In genomic region chr8:26828311-26828909, GRCm38 (mm10) we compare ENCODE assay signal across 16 mouse cellular contexts.
DNase-seq lines count a peak whose midpoint lies in the region; ATAC-seq and TF ChIP-seq lines count a peak whose summit lies in the region.
"Had no signal": no experiment of that assay in that cellular context is flagged by ENCODE, and none has a peak within 500 bp of the region (broad histone marks: within the 10 kb centered on the region; RNA-seq: fewer than 3 reads in every experiment).

No protein-coding gene starts in this region.

- TF ChIP-seq POLR2A in thymus, adult 2 months (IDR thresholded peaks at IDR 0.05; ENCODE audit: control insufficient read depth, extremely low read depth, insufficient read depth, low read length, poor library complexity): no peak

- peak; percentile 43 to 49 for DNase-seq in heart, adult 9 months (ENCODE audit: low spot score in 2 of 2)
- no peak for DNase-seq in heart, postnatal 4 days
- DNase-seq in midbrain, embryonic 10.5 days (ENCODE audit: low spot score): no peak
- DNase-seq in limb, embryonic 10.5 days (ENCODE audit: low spot score): peak; percentile 53
- DNase-seq in layer of hippocampus, postnatal 25 days (ENCODE audit: extremely low spot score in 1 of 2, low spot score in 1 of 2): no peak
- no peak for DNase-seq in liver, embryonic 11.5 days (ENCODE audit: low spot score)
- no peak for DNase-seq in thymus, adult 2 months
- DNase-seq: adrenal gland, postnatal 10 days; cerebellum, postnatal 36 days; kidney, postnatal 14 days; layer of hippocampus, postnatal 36 days; thymus, postnatal 36 days had no signal

- no peaks in the 10 kb centered on the region for H3K36me3 ChIP-seq in midbrain, embryonic 10.5 days
- H3K36me3 ChIP-seq in midbrain, embryonic 16.5 days (ENCODE audit: control insufficient read depth, insufficient read depth, low read length): no peaks in the 10 kb centered on the region
- no peaks in the 10 kb centered on the region for H3K36me3 ChIP-seq in limb, embryonic 10.5 days
- no peaks in the 10 kb centered on the region for H3K36me3 ChIP-seq in liver, embryonic 11.5 days (ENCODE audit: control insufficient read depth, insufficient read depth, low read length)
- H3K36me3 ChIP-seq in thymus, adult 2 months (ENCODE audit: control insufficient read depth, insufficient read depth, low read length): no peaks in the 10 kb centered on the region
- H3K36me3 ChIP-seq: liver, embryonic 12.5 days had no signal

- H3K27ac ChIP-seq in midbrain, embryonic 10.5 days (replicated peaks): 0 out of 2 replicates have a peak overlapping the region, but pooled peaks have one; percentile 33
- no peak overlapping the region for H3K27ac ChIP-seq in midbrain, embryonic 16.5 days (ENCODE audit: low read length)
- H3K27ac ChIP-seq in limb, embryonic 10.5 days: no peak overlapping the region
- no peak overlapping the region for H3K27ac ChIP-seq in liver, embryonic 11.5 days (ENCODE audit: low read depth, low read length)
- H3K27ac ChIP-seq in thymus, adult 2 months (ENCODE audit: control insufficient read depth, insufficient read depth, low read length): no peak overlapping the region
- H3K27ac ChIP-seq: liver, embryonic 12.5 days had no signal

- TF ChIP-seq CTCF in thymus, adult 2 months (IDR thresholded peaks at IDR 0.05; ENCODE audit: borderline replicate concordance, control insufficient read depth, extremely low read depth, insufficient read depth, low read length, poor library complexity): no peak

- peaks cover 20% of the 10 kb centered on the region for H3K4me1 ChIP-seq in midbrain, embryonic 10.5 days
- H3K4me1 ChIP-seq in midbrain, embryonic 16.5 days (ENCODE audit: control insufficient read depth, insufficient read depth, low read length): no peaks in the 10 kb centered on the region
- peaks cover 60% of the 10 kb centered on the region for H3K4me1 ChIP-seq in limb, embryonic 10.5 days
- H3K4me1 ChIP-seq in liver, embryonic 11.5 days (replicated peaks; ENCODE audit: control insufficient read depth, insufficient read depth, low read length): no peaks in the 10 kb centered on the region; the same call in 1 of the 2 replicates
- peaks cover 5% of the 10 kb centered on the region for H3K4me1 ChIP-seq in thymus, adult 2 months (replicated peaks; ENCODE audit: control insufficient read depth, insufficient read depth, low read length)
- H3K4me1 ChIP-seq: liver, embryonic 12.5 days had no signal

- no peaks in the 10 kb centered on the region for H3K9me3 ChIP-seq in midbrain, embryonic 10.5 days (replicated peaks)
- H3K9me3 ChIP-seq in midbrain, embryonic 16.5 days (replicated peaks; ENCODE audit: control insufficient read depth, low read length, poor library complexity, severe bottlenecking): no peaks in the 10 kb centered on the region
- no peaks in the 10 kb centered on the region for H3K9me3 ChIP-seq in limb, embryonic 10.5 days (replicated peaks)
- no peaks in the 10 kb centered on the region for H3K9me3 ChIP-seq in liver, embryonic 11.5 days (ENCODE audit: control insufficient read depth, low read length)
- H3K9me3 ChIP-seq: liver, embryonic 12.5 days had no signal

- no peak for ATAC-seq in midbrain, embryonic 16.5 days
- no peak for ATAC-seq in liver, embryonic 11.5 days (replicated peaks; ENCODE audit: low FRiP score)
- ATAC-seq: forebrain, embryonic 16.5 days; liver, embryonic 12.5 days had no signal

- no peak overlapping the region for H3K4me3 ChIP-seq in midbrain, embryonic 10.5 days
- H3K4me3 ChIP-seq in midbrain, embryonic 16.5 days (ENCODE audit: low read depth, low read length): no peak overlapping the region
- H3K4me3 ChIP-seq in limb, embryonic 10.5 days: no peak overlapping the region
- H3K4me3 ChIP-seq in liver, embryonic 11.5 days (ENCODE audit: low read depth, low read length): no peak overlapping the region
- H3K4me3 ChIP-seq in thymus, adult 2 months (ENCODE audit: control insufficient read depth, insufficient read depth, low read length): no peak overlapping the region
- H3K4me3 ChIP-seq: liver, embryonic 12.5 days had no signal

- no peak overlapping the region for H3K9ac ChIP-seq in midbrain, embryonic 16.5 days (ENCODE audit: low read depth, low read length)
- H3K9ac ChIP-seq in liver, embryonic 11.5 days (ENCODE audit: low read depth, low read length): no peak overlapping the region
- H3K9ac ChIP-seq: liver, embryonic 12.5 days had no signal

- no peaks in the 10 kb centered on the region for H3K27me3 ChIP-seq in midbrain, embryonic 10.5 days (ENCODE audit: low read depth, poor library complexity, severe bottlenecking)
- no peaks in the 10 kb centered on the region for H3K27me3 ChIP-seq in midbrain, embryonic 16.5 days (ENCODE audit: control insufficient read depth, insufficient read depth, low read depth, low read length)
- H3K27me3 ChIP-seq in limb, embryonic 10.5 days (ENCODE audit: low read depth, poor library complexity, severe bottlenecking): peaks cover 57% of the 10 kb centered on the region
- H3K27me3 ChIP-seq in liver, embryonic 11.5 days (replicated peaks; ENCODE audit: control insufficient read depth, insufficient read depth, low read length): no peaks in the 10 kb centered on the region
- H3K27me3 ChIP-seq in thymus, adult 2 months (ENCODE audit: control insufficient read depth, insufficient read depth, low read length): no peaks in the 10 kb centered on the region
- H3K27me3 ChIP-seq: liver, embryonic 12.5 days had no signal

- WGBS in midbrain, embryonic 10.5 days: 51% methylated on average over 10 of the region's 10 CpGs
- WGBS in midbrain, embryonic 16.5 days: 53% methylated on average over 10 of the region's 10 CpGs
- 15% methylated on average over 10 of the region's 10 CpGs for WGBS in limb, embryonic 10.5 days
- WGBS in liver, embryonic 11.5 days: 39% methylated on average over 10 of the region's 10 CpGs
- 65% methylated on average over 10 of the region's 10 CpGs for WGBS in thymus, adult 2 months

- no peak overlapping the region for H3K4me2 ChIP-seq in midbrain, embryonic 16.5 days (ENCODE audit: low read length)
- H3K4me2 ChIP-seq in liver, embryonic 11.5 days: no peak overlapping the region
- H3K4me2 ChIP-seq: heart, embryonic 11.5 days; liver, embryonic 12.5 days had no signal

Comparison
In these comparisons a context has a peak if more than half of its experiments do, and no peak if none do; other contexts are left out.
1. DNase-seq: peak in heart, adult 9 months (2 of 2) and limb, embryonic 10.5 days (single experiment); none in heart, postnatal 4 days (single experiment), midbrain, embryonic 10.5 days (single experiment), layer of hippocampus, postnatal 25 days (0 of 2), liver, embryonic 11.5 days (single experiment) and thymus, adult 2 months (single experiment).